Comparison of ENCODE assay signal across 1 mouse cellular context in the genomic region with DNA sequence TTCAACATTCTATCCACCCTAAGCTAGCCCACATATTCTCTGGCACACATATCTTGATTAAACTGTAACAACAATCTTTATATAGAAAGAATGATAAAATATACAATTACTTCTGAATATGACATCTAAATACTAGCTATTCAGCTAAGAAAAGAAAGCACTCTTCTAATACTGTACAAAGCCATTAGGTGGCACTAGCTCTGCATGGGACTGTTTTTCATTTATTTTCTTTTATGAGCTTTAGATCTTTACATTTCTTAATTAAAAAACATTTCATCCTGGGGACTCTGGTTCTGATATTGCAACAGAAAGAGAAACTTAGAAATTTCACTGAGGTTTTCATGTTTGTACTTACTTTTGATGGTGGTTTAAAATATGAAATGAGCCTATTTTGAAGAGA.
A peak's percentile ranks its signal among the peaks of the same experiment; 100 is the strongest.
TF ChIP-seq lines count a peak whose summit lies in the region.

No protein-coding gene starts in this region.

TF ChIP-seq in CH12.LX, 34 proteins besides CTCF, POLR2A, EP300 and RAD21:
- TF ChIP-seq ZKSCAN1 (IDR thresholded peaks at IDR 0.05; ENCODE audit: borderline replicate concordance, low read depth, low read length) (no peak), ZC3H11A (IDR thresholded peaks at IDR 0.05; ENCODE audit: low read depth, low read length) (no peak), SMC3 (IDR thresholded peaks at IDR 0.05; ENCODE audit: low read depth, low read length) (peak; percentile 25; the same call in 1 of the 2 replicates), PAX5 (IDR thresholded peaks at IDR 0.05; ENCODE audit: low read length) (no peak)
